10 mouse cellular contexts compared by ENCODE assay signal in genomic region chr14:30218114-30218513, GRCm38 (mm10).
DNase-seq lines count a peak whose midpoint lies in the region; ATAC-seq and TF ChIP-seq lines count a peak whose summit lies in the region.
"Had no signal": no experiment of that assay in that cellular context is flagged by ENCODE, and none has a peak within 500 bp of the region (broad histone marks: within the 10 kb centered on the region; RNA-seq: fewer than 3 reads in every experiment).

No protein-coding gene starts in this region.

- DNase-seq in kidney, adult 2 months: peak; percentile 17
- no peak for DNase-seq in midbrain, embryonic 14.5 days
- no peak for DNase-seq in thymus, adult 18-20 months

- no peaks in the 10 kb centered on the region for H3K27me3 ChIP-seq in kidney, adult 2 months (replicated peaks; ENCODE audit: control insufficient read depth, insufficient read depth, low read length)
- H3K27me3 ChIP-seq in kidney, embryonic 15.5 days: no peaks in the 10 kb centered on the region
- H3K27me3 ChIP-seq in midbrain, embryonic 14.5 days (ENCODE audit: control insufficient read depth, insufficient read depth, low read length): no peaks in the 10 kb centered on the region
- H3K27me3 ChIP-seq: embryonic facial prominence, embryonic 12.5 days had no signal

- H3K9me3 ChIP-seq in kidney, embryonic 15.5 days (replicated peaks): no peaks in the 10 kb centered on the region
- no peaks in the 10 kb centered on the region for H3K9me3 ChIP-seq in midbrain, embryonic 14.5 days (ENCODE audit: control insufficient read depth, low read length)

- TF ChIP-seq POLR2A in kidney, adult 2 months (IDR thresholded peaks at IDR 0.05; ENCODE audit: low read depth, low read length): no peak

- H3K4me3 ChIP-seq in kidney, adult 2 months (ENCODE audit: insufficient read depth, low read depth, low read length): no peak overlapping the region
- H3K4me3 ChIP-seq in kidney, embryonic 15.5 days (replicated peaks): no peak overlapping the region
- no peak overlapping the region for H3K4me3 ChIP-seq in midbrain, embryonic 14.5 days (replicated peaks; ENCODE audit: low read depth, low read length)
- H3K4me3 ChIP-seq: embryonic facial prominence, embryonic 12.5 days; left cerebral cortex, adult 2 months had no signal

- ATAC-seq in kidney, embryonic 15.5 days (replicated peaks; ENCODE audit: low FRiP score): no peak
- ATAC-seq in cerebellum, adult (ENCODE audit: insufficient number of reproducible peaks, low FRiP score, low TSS enrichment): peak; percentile 96
- ATAC-seq in granulocyte monocyte progenitor cell, adult 5-6 weeks (replicated peaks; ENCODE audit: poor library complexity, severe bottlenecking): peak; percentile 74
- 0 out of 2 replicates have a peak, but pooled peaks have one; percentile 35 for ATAC-seq in megakaryocyte, adult 5-6 weeks (ENCODE audit: poor library complexity, severe bottlenecking)
- ATAC-seq in midbrain, embryonic 14.5 days (ENCODE audit: low FRiP score, low TSS enrichment): no peak
- no peak for ATAC-seq in CD4-positive, CD25-positive, alpha-beta regulatory T cell, adult 4 months

- no peaks in the 10 kb centered on the region for H3K36me3 ChIP-seq in kidney, adult 2 months (ENCODE audit: control insufficient read depth, insufficient read depth, low read length)
- no peaks in the 10 kb centered on the region for H3K36me3 ChIP-seq in kidney, embryonic 15.5 days
- no peaks in the 10 kb centered on the region for H3K36me3 ChIP-seq in midbrain, embryonic 14.5 days (ENCODE audit: control insufficient read depth, insufficient read depth, low read length)
- H3K36me3 ChIP-seq: embryonic facial prominence, embryonic 12.5 days had no signal

- H3K27ac ChIP-seq in kidney, adult 2 months (ENCODE audit: insufficient read depth, low read depth, low read length): no peak overlapping the region
- H3K27ac ChIP-seq in kidney, embryonic 15.5 days: no peak overlapping the region
- no peak overlapping the region for H3K27ac ChIP-seq in midbrain, embryonic 14.5 days (replicated peaks; ENCODE audit: low read depth, low read length)
- H3K27ac ChIP-seq: embryonic facial prominence, embryonic 12.5 days; left cerebral cortex, adult 2 months had no signal

- TF ChIP-seq CTCF in kidney, adult 2 months (conservative IDR thresholded peaks at IDR 0.05; ENCODE audit: insufficient read depth, insufficient read length, low read depth, low read length): no peak

- H3K9ac ChIP-seq in kidney, embryonic 15.5 days: no peak overlapping the region
- H3K9ac ChIP-seq in midbrain, embryonic 14.5 days (replicated peaks; ENCODE audit: low read length): no peak overlapping the region
- H3K9ac ChIP-seq: embryonic facial prominence, embryonic 12.5 days had no signal

- H3K4me1 ChIP-seq in kidney, adult 2 months (ENCODE audit: control insufficient read depth, insufficient read depth, low read length): no peaks in the 10 kb centered on the region
- peaks cover 7% of the 10 kb centered on the region; the same call in 1 of the 2 replicates for H3K4me1 ChIP-seq in kidney, embryonic 15.5 days
- H3K4me1 ChIP-seq in midbrain, embryonic 14.5 days (ENCODE audit: control insufficient read depth, insufficient read depth, low read length): no peaks in the 10 kb centered on the region

- H3K4me2 ChIP-seq in kidney, embryonic 15.5 days: no peak overlapping the region
- no peak overlapping the region for H3K4me2 ChIP-seq in midbrain, embryonic 14.5 days (ENCODE audit: low read length)
- H3K4me2 ChIP-seq: embryonic facial prominence, embryonic 12.5 days had no signal

- WGBS in kidney, adult 2 months: 90% methylated on average over 3 of the region's 3 CpGs
- 85% methylated on average over 3 of the region's 3 CpGs for WGBS in kidney, embryonic 15.5 days
- 90% methylated on average over 3 of the region's 3 CpGs for WGBS in midbrain, embryonic 14.5 days

Comparison
In these comparisons a context has a peak if more than half of its experiments do, and no peak if none do; other contexts are left out.
1. ATAC-seq: peak in cerebellum, adult (single experiment), granulocyte monocyte progenitor cell, adult 5-6 weeks (single experiment) and megakaryocyte, adult 5-6 weeks (single experiment); none in kidney, embryonic 15.5 days (single experiment), midbrain, embryonic 14.5 days (single experiment) and CD4-positive, CD25-positive, alpha-beta regulatory T cell, adult 4 months (single experiment).